Mouse (Mus musculus): ENCODE measurements around the gene Map3k15. TPM values are rescaled to one million over a fixed set of nuclear protein-coding genes. Genes with fewer than 3 reads are reported as not detected.

Map3k15 gene
- 0.96 and 1.3 TPM in 2 replicates for polyA plus RNA-seq (2012; rRNA removed; ENCODE audit: low replicate concordance)

DNA sequence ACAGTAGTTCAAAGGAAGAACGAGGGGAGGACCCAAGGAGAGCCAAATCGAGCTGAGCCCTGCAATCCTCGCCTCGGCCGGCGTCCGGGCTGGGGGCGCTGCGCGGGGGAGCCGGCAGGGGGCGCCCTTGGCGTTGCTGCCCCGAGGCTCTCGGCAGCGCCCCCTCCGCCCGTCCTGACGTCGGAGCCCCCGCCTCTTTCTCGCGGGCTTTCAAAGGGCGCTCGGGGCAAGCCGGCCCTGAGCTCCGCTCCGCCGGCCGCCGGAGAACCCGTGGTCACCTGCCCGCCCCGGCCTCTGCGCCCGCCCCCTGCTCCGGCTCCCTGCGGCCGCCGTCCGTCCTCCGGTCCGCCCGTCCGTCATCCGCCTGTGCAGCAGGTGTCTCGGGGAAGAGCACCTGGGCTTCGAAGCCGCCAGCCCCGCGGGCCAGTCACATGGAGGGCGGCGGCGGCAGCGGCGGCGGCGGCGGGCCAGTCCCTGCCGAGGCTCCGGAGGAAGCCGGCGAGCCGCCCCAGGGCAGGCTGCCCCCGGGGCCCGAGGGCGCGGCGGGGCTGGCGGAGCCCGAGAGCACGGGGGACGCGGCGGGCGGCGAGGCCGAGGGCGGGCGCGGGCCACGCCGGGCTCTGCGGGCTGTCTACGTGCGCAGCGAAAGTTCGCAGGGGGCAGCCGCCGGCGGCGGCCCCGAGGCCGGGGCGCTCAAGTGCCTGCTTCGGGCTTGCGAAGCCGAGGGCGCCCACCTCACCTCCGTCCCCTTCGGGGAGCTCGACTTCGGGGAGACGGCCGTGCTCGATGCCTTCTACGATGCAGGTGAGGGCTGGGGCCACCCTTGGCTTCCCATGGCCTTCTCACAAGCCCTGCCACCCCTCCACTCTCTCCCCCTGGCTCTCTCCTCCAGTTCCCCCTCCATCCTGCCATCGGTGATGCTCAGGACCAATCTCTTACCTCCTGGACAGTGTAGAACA is at the start of gene Map3k15:
Gene Map3k15, plus strand, starts transcription at position 432 of the 959 bp plus-strand sequence.

DNA sequence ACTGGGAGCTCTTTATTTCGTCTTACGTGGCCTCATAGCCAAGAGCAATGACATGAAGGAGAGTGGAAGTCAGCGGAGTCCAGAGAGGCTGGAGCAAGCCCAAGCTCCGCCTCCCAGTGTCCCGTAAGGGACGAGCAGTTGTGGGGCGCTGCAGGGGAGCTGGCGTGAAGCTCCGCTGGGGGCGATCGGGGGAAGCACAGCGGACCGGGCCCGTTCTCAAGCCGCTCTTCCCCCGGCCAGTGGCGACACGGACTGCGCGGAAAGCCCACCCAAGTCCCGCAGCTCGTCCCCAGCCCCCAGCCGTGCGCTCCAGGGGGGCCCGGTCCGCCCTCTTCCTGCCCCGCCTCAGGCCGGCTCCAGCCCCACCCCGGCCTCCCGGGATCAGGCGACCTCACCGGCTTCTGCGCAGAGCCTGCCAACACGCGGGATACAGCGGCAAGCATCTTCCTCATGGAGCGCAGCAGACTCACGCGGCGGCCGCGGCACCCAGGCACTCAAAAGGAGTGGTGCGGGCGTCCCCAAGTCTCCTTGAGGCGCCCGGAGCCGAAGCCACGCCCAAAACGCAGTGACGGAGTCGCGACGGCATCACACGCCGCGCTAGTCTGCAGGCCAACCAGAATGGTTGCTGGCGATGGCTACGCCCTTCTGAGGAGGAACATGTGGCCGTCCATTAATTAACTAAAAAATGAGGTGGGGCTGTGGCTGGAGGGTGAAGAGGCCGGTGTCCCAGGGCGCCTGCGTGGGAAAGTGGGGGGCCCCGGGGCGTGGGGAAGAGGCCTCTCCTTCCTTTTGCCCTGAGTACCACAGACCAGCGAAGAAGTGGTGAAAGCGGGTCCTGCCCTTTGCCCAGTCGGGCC is 149.9 kb downstream of the Map3k15 start, which contains the start of gene Pdha1:
Gene Pdha1, minus strand, starts transcription at position 553 of the 857 bp plus-strand sequence.

Other genes starting within 250 kb of the Map3k15 start
- gene Pdha1, start 150.0 kb downstream of the Map3k15 start, polyA plus RNA-seq (2012; rRNA removed; ENCODE audit: low replicate concordance): 168 and 171 TPM in 2 replicates

Data from subcutaneous adipose tissue, adult 2 months (tissue).